Mouse (Mus musculus) CD8-positive naive resting alpha-beta T cell, adult 2 months (primary cell): ENCODE measurements at regions not wholly inside any gene's neighbourhood (a gene's known extent, or its start where the extent isn't known, plus 50 kb on each side); places are given as distances from the start of the nearest gene placed in this dataset.

ENCODE experiments used
- DNase-seq, 2 experiments: peaks; one replicate each; pipeline ENCODE4 v3.0.0; 2022; ENCODE audit warnings: low read depth in 2 of 2, low spot score in 2 of 2

- no peak for DNase-seq
Observed at GRCm38 (mm10) chr15:68384571-68385335, 1884.0 kb upstream of the Lrrc6 start.

DNA sequence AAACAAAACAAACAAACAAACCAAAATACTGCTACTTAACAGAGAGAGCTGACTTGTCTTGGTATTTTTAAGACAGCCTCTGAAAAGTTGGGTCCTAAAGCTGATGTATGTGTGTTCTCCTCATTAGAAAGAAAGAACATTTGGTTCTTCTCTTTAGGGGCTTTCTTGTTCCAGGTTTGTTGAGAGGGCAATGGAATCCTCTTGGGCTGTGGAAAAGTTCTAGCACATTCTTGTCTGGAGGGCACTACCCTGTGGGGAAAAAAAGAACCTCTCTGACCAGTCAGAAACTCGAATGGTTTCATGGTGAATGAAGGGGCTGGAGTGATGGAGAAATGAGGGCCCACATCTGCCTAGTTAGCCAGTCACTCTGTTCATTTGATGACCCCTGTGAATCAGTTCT is 1874.5 kb upstream of the Lrrc6 start:
- DNase-seq, result no peak

DNA sequence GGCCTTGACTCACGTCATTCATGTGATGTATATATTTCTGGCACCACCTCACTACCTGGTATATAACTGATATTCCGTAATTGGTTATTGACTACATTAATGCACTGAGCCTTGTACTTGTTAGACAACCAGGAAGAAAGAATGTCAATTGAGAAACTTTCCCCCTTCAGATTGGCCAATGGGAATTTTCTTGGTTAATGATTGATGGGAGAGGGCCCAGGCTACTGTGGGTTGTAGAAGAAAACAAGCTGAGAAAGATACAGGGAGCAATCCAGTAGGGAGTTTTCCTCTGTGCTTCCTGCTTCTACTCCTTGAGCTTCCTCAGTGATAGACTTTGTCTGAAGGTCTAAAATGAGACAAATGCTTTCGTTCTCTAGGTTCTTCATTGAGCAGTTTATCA is 1866.1 kb upstream of the Lrrc6 start:
- no peak for DNase-seq

DNA sequence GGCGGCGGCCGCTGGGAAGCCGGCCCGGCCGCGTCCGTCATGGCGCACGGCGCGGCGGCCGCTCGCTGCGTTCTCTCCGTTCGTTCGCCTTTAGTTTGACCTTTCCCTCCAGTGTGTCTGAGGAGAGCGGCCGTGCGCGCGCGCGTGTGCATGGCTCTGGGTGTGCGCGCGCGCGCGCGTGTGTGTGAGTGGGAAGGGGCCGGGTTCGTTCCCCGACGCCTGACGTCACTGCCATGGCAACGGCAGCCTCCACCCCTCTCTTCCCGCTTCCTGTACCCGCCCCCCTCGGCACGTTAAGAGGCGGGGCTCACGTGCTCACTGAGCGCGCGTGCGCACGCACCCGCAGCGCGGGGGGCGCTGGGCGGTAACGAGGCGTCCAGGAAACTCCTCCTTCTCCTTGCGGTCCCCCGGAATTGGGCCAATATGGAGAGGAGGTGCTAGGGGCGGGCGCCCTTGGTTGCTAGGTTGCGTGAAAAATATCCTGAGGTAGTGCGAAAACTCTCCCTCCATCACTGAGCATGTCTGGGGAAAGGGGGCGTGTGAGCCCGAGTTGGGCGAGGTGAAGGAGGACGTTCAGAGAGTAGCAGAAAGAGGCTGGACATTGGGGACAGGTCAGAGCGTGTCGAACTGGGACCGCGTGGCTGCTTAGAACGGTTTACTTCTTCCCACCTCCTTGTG is 1862.5 kb upstream of the Lrrc6 start:
- peak; percentile 99 for DNase-seq

DNA sequence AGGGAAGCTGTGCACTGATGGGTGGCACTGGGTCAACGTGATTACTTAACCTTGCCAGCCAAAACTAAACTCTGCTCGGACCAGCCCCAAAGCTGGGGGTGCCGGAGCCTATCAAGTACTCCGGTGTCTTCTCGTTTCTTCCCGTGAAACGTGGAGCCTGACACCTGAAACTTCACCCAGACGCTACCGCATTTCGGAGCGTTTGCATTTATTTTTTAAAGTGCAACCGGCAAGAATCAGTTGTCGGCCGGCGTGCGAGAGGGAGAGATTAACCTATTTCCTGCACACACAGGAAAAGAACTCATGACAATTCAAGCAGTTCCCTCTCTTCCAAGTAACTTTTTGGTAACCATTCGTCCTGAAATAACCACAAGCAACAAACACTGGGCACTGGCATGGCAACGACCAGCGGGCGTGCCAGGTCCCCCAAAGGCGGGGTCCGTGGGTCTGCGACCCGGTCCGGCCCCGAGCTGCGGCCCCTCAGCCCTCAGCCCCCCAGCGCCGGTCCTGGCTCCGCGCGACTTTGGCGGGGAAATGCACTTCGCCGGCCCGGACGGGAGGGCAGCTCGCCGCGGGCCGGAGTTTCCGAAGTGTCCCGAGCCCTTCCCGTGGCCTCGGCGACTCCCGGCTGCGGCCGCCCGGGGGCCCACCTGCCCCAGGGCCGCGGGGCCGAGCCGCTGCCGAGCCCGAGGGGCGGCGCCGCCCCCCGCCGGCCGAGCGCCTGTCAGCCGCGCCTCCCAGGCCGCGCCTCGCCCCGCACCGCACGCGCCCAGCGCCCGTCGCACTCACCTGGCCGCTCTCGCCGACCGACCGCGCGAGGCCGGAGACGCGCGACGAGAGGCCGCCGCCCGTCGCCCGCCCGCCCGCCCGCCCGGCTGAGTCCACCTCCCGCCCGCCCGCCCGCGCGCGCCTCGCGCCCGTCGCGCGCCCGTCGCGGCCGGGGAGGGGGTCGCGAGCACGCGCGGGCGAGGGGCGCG is 1861.7 kb upstream of the Lrrc6 start:
- peak; percentile 28 to 44 for DNase-seq

DNA sequence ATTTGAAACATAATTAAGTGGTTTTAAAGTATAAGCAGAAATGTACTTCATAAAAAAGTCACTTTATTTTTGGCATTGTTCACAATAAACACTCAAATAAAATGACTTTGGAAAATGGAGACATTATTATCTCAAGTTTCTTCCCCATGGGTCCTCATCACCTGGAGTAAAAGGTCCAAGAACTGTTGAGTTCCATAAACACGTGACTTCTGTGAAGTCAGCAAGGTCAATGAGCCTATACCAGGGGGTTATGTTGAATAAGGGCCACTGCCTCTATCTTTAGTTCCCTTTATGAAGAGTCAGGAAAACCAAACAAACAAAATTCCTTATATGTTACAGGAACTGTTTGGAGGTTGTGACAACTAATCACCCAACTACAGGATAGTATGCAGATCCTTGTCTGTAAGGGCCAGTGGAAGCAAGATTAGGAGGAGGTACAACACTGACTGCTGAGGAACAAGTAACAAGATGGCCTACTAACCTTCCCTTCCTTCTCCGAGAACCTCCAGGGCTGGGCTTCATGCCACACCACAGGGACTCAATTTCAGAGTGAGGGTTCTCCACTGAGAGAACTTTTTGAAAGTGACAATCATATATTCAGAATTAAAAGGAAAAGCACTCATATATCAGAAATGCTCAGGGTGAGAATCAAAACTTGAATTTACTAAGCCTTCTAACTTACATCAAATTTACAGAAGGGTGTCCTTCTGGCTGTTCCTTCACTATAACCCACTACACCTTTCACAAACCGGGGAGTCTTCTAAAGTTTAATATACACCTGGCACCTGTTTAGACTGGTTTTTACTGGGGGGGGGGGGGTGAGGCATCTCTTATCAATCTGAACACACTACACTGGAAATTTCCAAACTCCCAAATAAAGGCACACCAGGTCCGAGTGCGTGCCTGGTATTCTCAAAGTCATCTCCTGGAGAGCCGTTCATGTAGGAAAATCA is 1860.5 kb upstream of the Lrrc6 start:
- no peak for DNase-seq

DNA sequence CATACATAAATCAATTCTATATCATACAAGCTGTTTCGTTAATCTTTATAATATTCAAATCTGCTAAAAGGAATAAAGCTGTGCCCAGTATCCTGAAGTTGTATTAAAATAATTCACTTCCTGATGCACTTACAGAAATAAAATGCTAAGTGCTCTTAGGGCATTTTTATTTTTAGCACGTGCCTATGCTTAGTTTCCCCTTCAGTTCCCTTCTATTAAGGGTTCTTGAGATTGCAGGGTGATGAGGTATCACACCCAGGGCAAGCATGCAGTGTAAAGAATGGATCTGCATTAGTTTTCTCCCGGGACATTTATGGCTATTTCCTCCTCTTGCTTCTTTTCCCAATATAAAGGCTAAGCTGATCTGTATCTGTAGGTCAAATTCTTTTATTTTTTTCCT is 1858.8 kb upstream of the Lrrc6 start:
- no peak for DNase-seq

DNA sequence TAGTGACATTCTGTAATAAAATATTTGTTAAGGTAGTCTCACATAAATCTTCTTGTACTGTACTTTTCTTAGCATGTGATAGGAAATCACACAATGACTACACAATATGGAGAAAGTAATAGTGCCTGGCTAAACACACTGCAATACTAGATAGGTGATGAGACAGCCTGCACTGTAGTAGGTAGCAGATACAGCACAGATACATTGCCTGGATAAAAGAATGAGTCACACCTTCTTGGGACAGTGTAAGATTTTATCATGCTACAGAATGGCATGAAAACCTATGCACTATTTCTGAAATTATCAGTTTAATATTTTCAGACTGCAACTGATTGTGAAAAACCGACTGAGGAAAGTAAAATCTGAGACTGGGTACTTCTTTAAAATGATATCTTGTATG is 1855.2 kb upstream of the Lrrc6 start:
- DNase-seq, result no peak

DNA sequence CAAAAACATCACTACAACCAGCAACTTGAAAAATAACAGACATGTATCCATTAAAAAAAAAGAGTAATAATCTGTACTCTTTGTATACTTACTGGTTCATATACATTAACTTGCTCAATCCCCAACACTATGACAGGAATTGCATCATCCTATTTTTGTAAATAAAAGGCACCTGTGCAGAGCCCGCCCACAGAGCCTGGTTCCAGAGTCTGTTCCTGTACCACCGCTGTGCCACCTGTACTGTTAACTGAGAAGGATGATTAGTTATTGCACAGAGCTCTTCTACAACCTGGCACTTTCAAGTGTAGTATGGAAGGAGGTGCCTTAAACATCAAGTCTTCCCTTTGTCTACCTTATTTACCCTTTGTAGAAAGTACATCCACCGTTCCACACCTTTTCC is 1843.9 kb upstream of the Lrrc6 start:
- DNase-seq, result no peak

GRCm38 (mm10) chr15:68342542-68342941 is 1841.8 kb upstream of the Lrrc6 start:
- no peak for DNase-seq

DNA sequence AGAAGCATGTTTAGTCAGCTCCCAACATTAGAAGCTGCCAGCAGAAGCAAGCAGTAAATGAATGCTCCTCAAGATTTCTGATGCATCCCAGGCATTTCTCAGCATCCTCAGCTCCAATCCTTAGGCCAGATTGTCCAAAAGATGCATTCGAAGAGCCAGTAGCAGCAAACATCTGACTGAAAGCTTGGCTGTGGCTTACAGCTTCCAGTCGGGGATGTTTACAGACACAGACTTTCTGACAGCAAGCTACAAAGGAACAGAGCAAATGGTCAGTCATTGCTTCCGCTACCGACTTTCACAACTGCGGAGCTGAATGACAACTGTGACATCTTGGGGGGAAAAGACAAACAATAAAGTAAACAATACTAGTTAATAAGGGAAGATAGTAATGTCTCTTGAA is 1840.3 kb upstream of the Lrrc6 start:
- no peak for DNase-seq

DNA sequence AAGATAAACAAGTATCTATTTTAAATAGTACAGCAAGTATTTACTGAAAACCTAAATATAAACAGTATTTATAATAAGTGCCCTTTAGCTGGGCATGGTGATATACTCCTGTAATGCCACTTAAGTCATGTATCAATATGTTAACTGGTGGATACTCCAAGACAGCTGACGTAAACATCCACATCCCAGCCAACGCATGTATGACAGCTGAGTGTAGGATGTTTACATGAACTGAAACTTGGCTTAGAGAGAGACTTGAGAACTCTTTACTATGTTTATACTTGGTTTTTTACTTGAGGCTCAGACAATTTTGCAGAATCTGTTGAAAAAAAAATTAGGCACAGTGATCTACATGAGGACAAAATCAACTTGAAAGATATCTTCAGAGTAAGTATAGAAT is 1836.6 kb upstream of the Lrrc6 start:
- DNase-seq, result no peak

- DNase-seq, result no peak
Observed at GRCm38 (mm10) chr15:68335837-68336236, 1835.1 kb upstream of the Lrrc6 start.

DNA sequence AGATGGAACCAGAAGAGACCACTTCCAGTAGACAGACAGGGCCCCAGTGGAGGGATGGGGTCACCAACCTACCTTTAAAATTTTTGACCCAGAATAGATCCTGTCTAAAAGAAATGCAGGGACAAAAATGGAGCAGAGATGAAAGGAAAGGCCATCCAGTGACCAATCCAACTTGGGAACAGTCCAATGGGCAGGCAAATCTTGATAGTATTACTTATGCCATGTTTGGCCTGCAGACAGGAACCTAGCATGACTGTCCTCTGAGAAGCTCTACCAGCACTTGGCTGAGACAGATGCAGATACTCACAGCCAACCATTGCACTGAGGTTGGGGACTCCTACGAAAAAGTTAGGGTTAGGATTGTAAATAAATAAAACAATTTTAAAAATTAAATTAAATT is 1815.4 kb upstream of the Lrrc6 start:
- DNase-seq, result no peak
